ENCODE assay signal across 9 mouse cellular contexts in genomic region chr4:83051634-83052577, GRCm38 (mm10). TPM values are rescaled to one million over a fixed set of nuclear protein-coding genes. Genes with fewer than 3 reads are reported as not detected.
DNase-seq lines count a peak whose midpoint lies in the region; ATAC-seq and TF ChIP-seq lines count a peak whose summit lies in the region.
"Had no signal": no experiment of that assay in that cellular context is flagged by ENCODE, and none has a peak within 500 bp of the region (broad histone marks: within the 10 kb centered on the region; RNA-seq: fewer than 3 reads in every experiment).

TSS of gene Frem1 (minus strand) at chr4:83052339.

- intact Hi-C loops in gastrocnemius, postnatal 36 days (cut with DNase I), result no loop called here

- no peak for TF ChIP-seq CTCF in hindbrain, postnatal 0 days (IDR thresholded peaks at IDR 0.05; ENCODE audit: low read depth)

- no peak within 1 kb of the TSS for H3K27ac ChIP-seq in hindbrain, postnatal 0 days

- ATAC-seq in hindbrain, postnatal 0 days, result peak; percentile 78
- ATAC-seq in erythroid progenitor cell, adult 5-6 weeks (replicated peaks; ENCODE audit: low FRiP score, poor library complexity, severe bottlenecking), result no peak

- no peak within 1 kb of the TSS for H3ac ChIP-seq in myocyte (ENCODE audit: control insufficient read depth, insufficient read length)

- WGBS in hindbrain, postnatal 0 days, result 4% methylated on average over 23 of the region's 24 CpGs

- no peaks in the 10 kb centered on the region for H3K36me3 ChIP-seq in hindbrain, postnatal 0 days (ENCODE audit: insufficient read depth, low read length)
- H3K36me3 ChIP-seq in myocyte (ENCODE audit: control insufficient read depth, insufficient read depth), result no peaks in the 10 kb centered on the region

- peak; percentile 55 for DNase-seq in urinary bladder, postnatal 14 days (ENCODE audit: low spot score)
- DNase-seq in urinary bladder, adult 2 months (ENCODE audit: low spot score), result no peak
- peak; percentile 26 to 43 for DNase-seq in gastrocnemius, postnatal 36 days
- peak; percentile 59 for DNase-seq in hindbrain, postnatal 0 days (ENCODE audit: low spot score)
- peak; percentile 38 for DNase-seq in liver
- DNase-seq in thymus, adult 18-20 months, result no peak

- no peak for TF ChIP-seq POLR2A in myocyte (IDR thresholded peaks at IDR 0.05; ENCODE audit: insufficient read length, low read depth)

- peak within 1 kb of the TSS; percentile 4; the same call in 1 of the 2 replicates for H3K9ac ChIP-seq in hindbrain, postnatal 0 days (replicated peaks; ENCODE audit: low read length)

- H3K4me2 ChIP-seq in hindbrain, postnatal 0 days (ENCODE audit: low read depth, low read length), result peak within 1 kb of the TSS; percentile 53
- H3K4me2 ChIP-seq in myocyte (ENCODE audit: low read depth), result peak within 1 kb of the TSS; percentile 45

- no peaks in the 10 kb centered on the region for H3K27me3 ChIP-seq in hindbrain, postnatal 0 days (ENCODE audit: insufficient read depth, low read length)
- peaks cover 41% of the 10 kb centered on the region for H3K27me3 ChIP-seq in myocyte (ENCODE audit: control insufficient read depth, insufficient read depth, insufficient read length)

- H3K79me2 ChIP-seq in myocyte (ENCODE audit: control insufficient read depth, insufficient read depth), result no peaks in the 10 kb centered on the region

- H3K9me3 ChIP-seq in hindbrain, postnatal 0 days (ENCODE audit: low read length), result no peaks in the 10 kb centered on the region

- peaks cover 8% of the 10 kb centered on the region for H3K4me1 ChIP-seq in hindbrain, postnatal 0 days (ENCODE audit: insufficient read depth, low read length)

- H3K4me3 ChIP-seq in hindbrain, postnatal 0 days (ENCODE audit: low read length), result peak within 1 kb of the TSS; percentile 31
- no peak within 1 kb of the TSS for H3K4me3 ChIP-seq in myocyte

TF ChIP-seq in myocyte, 11 proteins besides CTCF, POLR2A, EP300 and RAD21:
- TF ChIP-seq CEBPB (IDR thresholded peaks at IDR 0.05; ENCODE audit: insufficient read depth, poor library complexity, severe bottlenecking) (no peak), MYOD1 (IDR thresholded peaks at IDR 0.05; ENCODE audit: control insufficient read depth in 1 of 3, insufficient read length in 2 of 3, low read depth in 2 of 3) (no peak), MYOG (IDR thresholded peaks at IDR 0.05; ENCODE audit: control insufficient read depth in 1 of 3, insufficient read depth in 1 of 3, insufficient read length in 2 of 3, low read depth in 2 of 3) (no peak), POLR2AphosphoS2 (IDR thresholded peaks at IDR 0.05; ENCODE audit: insufficient read length, low read depth) (no peak), REST (IDR thresholded peaks at IDR 0.05; ENCODE audit: insufficient read depth, insufficient read length) (no peak)

RNA-seq across cellular contexts. Expression of gene Frem1, which starts in this region (rescaled TPM):
- 5.7 TPM in 2 replicates for polyA plus RNA-seq in urinary bladder, adult 2 months (2012; rRNA removed)
- total RNA-seq in gastrocnemius, postnatal 36 days (2021), result 1 to 10 TPM in 1 of 2 experiments, under 1 TPM in 1; 0.86 to 1.1 TPM
- total RNA-seq in hindbrain, postnatal 0 days (2014; rRNA removed), result 7.5 and 11.1 TPM in 2 replicates
- polyA plus RNA-seq in hindbrain, postnatal 0 days (2015; fragmentation: Nextera tagmentation; extraction: Ambion mirVana), result 1.8 and 1.9 TPM in 2 replicates
- polyA plus RNA-seq in myocyte (2012; fragmentation: generic; extraction: Trizol), result 0.01 TPM
- total RNA-seq in erythroid progenitor cell, adult 5-6 weeks (2015; ENCODE audit: low replicate concordance), result not detected in 2 replicates
- total RNA-seq in erythroid progenitor cell, adult 5-6 weeks (2017; ENCODE audit: low replicate concordance), result not detected in 2 replicates
- total RNA-seq: MEL had no signal

Comparison
In these comparisons a context has a peak if more than half of its experiments do, and no peak if none do; other contexts are left out.
1. DNase-seq: peak in urinary bladder, postnatal 14 days (single experiment), gastrocnemius, postnatal 36 days (2 of 2), hindbrain, postnatal 0 days (single experiment) and liver (single experiment); none in urinary bladder, adult 2 months (single experiment) and thymus, adult 18-20 months (0 of 2).